Mouse (Mus musculus): ENCODE data around the gene Napsa. TPM values are rescaled to one million over a fixed set of nuclear protein-coding genes. Genes with fewer than 3 reads are reported as not detected.

Napsa gene
- polyA plus RNA-seq (2014; fragmentation: Illumina TruSeq; extraction: RNeasy Lipid Tissue Mini Kit (QIAGEN cat#74804); ENCODE audit: low read depth, low replicate concordance) = 0.37 TPM

DNA sequence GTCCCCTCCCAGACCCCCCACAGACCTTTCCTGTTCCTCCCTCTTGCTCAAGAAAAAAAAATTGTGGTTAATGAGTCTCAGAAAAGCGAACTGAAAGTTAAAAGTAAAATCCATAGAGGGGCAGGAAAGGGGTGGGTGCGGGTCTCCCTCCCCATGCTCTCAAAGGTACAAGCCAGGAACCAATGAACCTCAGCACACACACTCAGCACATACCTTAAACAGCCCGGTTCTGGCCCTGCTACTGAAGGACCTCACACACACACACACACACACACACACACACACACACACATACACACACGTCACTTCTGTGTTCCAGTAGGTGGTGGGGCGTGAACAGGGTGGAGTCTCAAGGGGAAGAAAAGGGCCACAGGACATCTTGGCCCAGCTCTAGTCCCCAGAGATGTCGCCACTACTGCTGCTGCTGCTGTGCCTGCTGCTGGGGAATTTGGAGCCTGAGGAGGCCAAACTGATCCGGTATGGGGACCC, at the start of gene Napsa:
Napsa (plus strand) TSS at position 168 of the 489 bp plus-strand sequence.

GRCm38 (mm10) chr7:44524502-44524901, 47.7 kb upstream of the Napsa start, which contains the start of gene Mybpc2:
Gene Mybpc2, minus strand, starts transcription at chr7:44524656.

DNA sequence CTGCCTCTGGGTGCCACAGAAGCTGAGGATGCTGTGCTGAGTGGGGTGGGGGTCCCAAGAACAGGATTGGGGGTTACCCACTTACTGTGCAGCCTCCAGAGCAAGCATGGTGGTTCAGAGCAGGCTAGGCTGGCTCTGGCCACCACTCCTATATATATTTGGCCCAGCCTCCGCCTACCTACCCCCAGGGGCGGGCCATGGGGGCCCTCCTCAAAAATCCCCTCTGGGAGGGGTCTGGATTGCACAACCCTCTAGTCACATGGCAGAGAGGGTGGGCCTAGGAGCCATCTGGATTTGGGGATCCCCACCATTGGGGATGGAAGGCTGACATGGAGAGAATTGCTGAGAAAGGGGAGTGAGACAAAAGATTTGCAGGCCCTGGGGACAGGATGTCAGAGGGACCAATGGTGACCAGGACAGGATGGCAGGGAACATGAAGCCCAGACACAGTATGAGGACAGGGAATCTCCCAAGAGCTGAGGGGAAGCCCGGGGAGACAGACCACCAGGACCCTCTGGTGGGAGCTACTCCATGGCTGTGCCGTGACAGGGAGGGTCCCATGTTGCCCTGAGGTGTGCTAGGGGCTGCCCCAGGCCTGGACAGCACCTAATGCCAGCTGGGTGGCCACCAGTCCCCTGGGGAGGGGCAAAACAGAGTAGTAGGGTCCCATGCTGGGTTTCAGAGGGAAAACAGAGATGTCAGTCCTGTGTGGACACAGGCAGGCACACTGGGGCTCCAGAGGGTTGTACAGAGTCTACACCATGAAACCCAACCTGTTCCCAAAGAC, 40.0 kb upstream of the Napsa start, which contains the start of gene Spib:
Spib (minus strand) TSS at position 126 of the 787 bp plus-strand sequence.

GRCm38 (mm10) chr7:44548497-44549087, 23.6 kb upstream of the Napsa start, which contains the start of gene Pold1:
Gene Pold1, minus strand, starts transcription at chr7:44548849.

GRCm38 (mm10) chr7:44553826-44554225, 18.4 kb upstream of the Napsa start, which contains the start of gene Nr1h2:
Gene Nr1h2, minus strand, starts transcription at chr7:44553951.

GRCm38 (mm10) chr7:44590402-44591347, 18.5 kb downstream of the Napsa start, which contains the start of gene Kcnc3:
Gene Kcnc3, plus strand, starts transcription at chr7:44590664.

Other genes with a start within 250 kb of the Napsa start
- not detected for gene Syt3, start 188.3 kb upstream of the Napsa start, polyA plus RNA-seq (2014; fragmentation: Illumina TruSeq; extraction: RNeasy Lipid Tissue Mini Kit (QIAGEN cat#74804); ENCODE audit: low read depth, low replicate concordance)
- not detected for gene 1700008O03Rik, start 186.6 kb upstream of the Napsa start, polyA plus RNA-seq (2014; fragmentation: Illumina TruSeq; extraction: RNeasy Lipid Tissue Mini Kit (QIAGEN cat#74804); ENCODE audit: low read depth, low replicate concordance)
- gene Lrrc4b, start 143.4 kb upstream of the Napsa start, polyA plus RNA-seq (2014; fragmentation: Illumina TruSeq; extraction: RNeasy Lipid Tissue Mini Kit (QIAGEN cat#74804); ENCODE audit: low read depth, low replicate concordance) = not detected
- gene Aspdh, start 107.0 kb upstream of the Napsa start, polyA plus RNA-seq (2014; fragmentation: Illumina TruSeq; extraction: RNeasy Lipid Tissue Mini Kit (QIAGEN cat#74804); ENCODE audit: low read depth, low replicate concordance) = 22.2 TPM
- gene Josd2, start 104.4 kb upstream of the Napsa start, polyA plus RNA-seq (2014; fragmentation: Illumina TruSeq; extraction: RNeasy Lipid Tissue Mini Kit (QIAGEN cat#74804); ENCODE audit: low read depth, low replicate concordance) = 7.7 TPM
- gene Emc10, start 75.9 kb upstream of the Napsa start, polyA plus RNA-seq (2014; fragmentation: Illumina TruSeq; extraction: RNeasy Lipid Tissue Mini Kit (QIAGEN cat#74804); ENCODE audit: low read depth, low replicate concordance) = 4.1 TPM
- gene Fam71e1, start 75.8 kb upstream of the Napsa start, polyA plus RNA-seq (2014; fragmentation: Illumina TruSeq; extraction: RNeasy Lipid Tissue Mini Kit (QIAGEN cat#74804); ENCODE audit: low read depth, low replicate concordance) = not detected
- not detected for gene Mybpc2, start 47.7 kb upstream of the Napsa start, polyA plus RNA-seq (2014; fragmentation: Illumina TruSeq; extraction: RNeasy Lipid Tissue Mini Kit (QIAGEN cat#74804); ENCODE audit: low read depth, low replicate concordance)
- gene Spib, start 40.3 kb upstream of the Napsa start, polyA plus RNA-seq (2014; fragmentation: Illumina TruSeq; extraction: RNeasy Lipid Tissue Mini Kit (QIAGEN cat#74804); ENCODE audit: low read depth, low replicate concordance) = not detected
- gene Pold1, start 23.5 kb upstream of the Napsa start, polyA plus RNA-seq (2014; fragmentation: Illumina TruSeq; extraction: RNeasy Lipid Tissue Mini Kit (QIAGEN cat#74804); ENCODE audit: low read depth, low replicate concordance) = not detected
- 2.0 TPM for gene Nr1h2, start 18.4 kb upstream of the Napsa start, polyA plus RNA-seq (2014; fragmentation: Illumina TruSeq; extraction: RNeasy Lipid Tissue Mini Kit (QIAGEN cat#74804); ENCODE audit: low read depth, low replicate concordance)
- 0.56 TPM for gene Kcnc3, start 18.3 kb downstream of the Napsa start, polyA plus RNA-seq (2014; fragmentation: Illumina TruSeq; extraction: RNeasy Lipid Tissue Mini Kit (QIAGEN cat#74804); ENCODE audit: low read depth, low replicate concordance)
- 0.37 TPM for gene Myh14, start 98.5 kb downstream of the Napsa start, polyA plus RNA-seq (2014; fragmentation: Illumina TruSeq; extraction: RNeasy Lipid Tissue Mini Kit (QIAGEN cat#74804); ENCODE audit: low read depth, low replicate concordance)
- not detected for gene Izumo2, start 136.4 kb downstream of the Napsa start, polyA plus RNA-seq (2014; fragmentation: Illumina TruSeq; extraction: RNeasy Lipid Tissue Mini Kit (QIAGEN cat#74804); ENCODE audit: low read depth, low replicate concordance)
- 6.2 TPM for gene Vrk3, start 176.0 kb downstream of the Napsa start, polyA plus RNA-seq (2014; fragmentation: Illumina TruSeq; extraction: RNeasy Lipid Tissue Mini Kit (QIAGEN cat#74804); ENCODE audit: low read depth, low replicate concordance)
- not detected for gene Zfp473, start 178.7 kb downstream of the Napsa start, polyA plus RNA-seq (2014; fragmentation: Illumina TruSeq; extraction: RNeasy Lipid Tissue Mini Kit (QIAGEN cat#74804); ENCODE audit: low read depth, low replicate concordance)
- 1.1 TPM for gene Nup62, start 243.7 kb downstream of the Napsa start, polyA plus RNA-seq (2014; fragmentation: Illumina TruSeq; extraction: RNeasy Lipid Tissue Mini Kit (QIAGEN cat#74804); ENCODE audit: low read depth, low replicate concordance)
- gene Il4i1, start 244.0 kb downstream of the Napsa start, polyA plus RNA-seq (2014; fragmentation: Illumina TruSeq; extraction: RNeasy Lipid Tissue Mini Kit (QIAGEN cat#74804); ENCODE audit: low read depth, low replicate concordance) = not detected
- gene Atf5, start 244.3 kb downstream of the Napsa start, polyA plus RNA-seq (2014; fragmentation: Illumina TruSeq; extraction: RNeasy Lipid Tissue Mini Kit (QIAGEN cat#74804); ENCODE audit: low read depth, low replicate concordance) = 47.9 TPM